Mouse (Mus musculus) limb, embryonic 12.5 days (tissue): Measurements from ENCODE around the gene Fmnl3. TPM values are rescaled to one million over a fixed set of nuclear protein-coding genes. Genes with fewer than 3 reads are reported as not detected.
A peak's percentile ranks its signal among the peaks of the same experiment; 100 is the strongest.

Experiments used
- ATAC-seq: fragments of 200-750 bp; cut with Nextera tagmentation; 2 replicates; pipeline ENCODE4 v1.8.0; 2017; ENCODE audit warnings: low read depth, moderate TSS enrichment; ENCODE audit not compliant: insufficient number of reproducible peaks, insufficient read depth, low FRiP score, low TSS enrichment
- H3K27ac ChIP-seq: fragments of 300-500 bp; sonication (generic); 2 replicates; pipeline ENCODE4 v1.5.1; 2016; ENCODE audit warnings: mild to moderate bottlenecking, moderate library complexity
- H3K27me3 ChIP-seq: fragments of 300-500 bp; sonication (generic); 2 replicates; pipeline ENCODE4 v1.6.1; 2016; ENCODE audit warnings: mild to moderate bottlenecking, moderate library complexity
- H3K36me3 ChIP-seq: fragments of 300-500 bp; sonication (generic); 2 replicates; pipeline ENCODE4 v1.6.1; 2016; ENCODE audit warnings: mild to moderate bottlenecking, moderate library complexity
- H3K4me1 ChIP-seq: fragments of 300-500 bp; sonication (generic); replicated peaks from 2 replicates; pipeline ENCODE4 v1.6.1; 2016
- H3K4me2 ChIP-seq: fragments of 300-500 bp; sonication (generic); 2 replicates; pipeline ENCODE4 v1.6.1; 2016; ENCODE audit warnings: mild to moderate bottlenecking, moderate library complexity
- H3K4me3 ChIP-seq: fragments of 300-500 bp; sonication (generic); replicated peaks from 2 replicates; pipeline ENCODE4 v1.5.1; 2016; ENCODE audit warnings: mild to moderate bottlenecking
- H3K9ac ChIP-seq: fragments of 300-500 bp; sonication (generic); replicated peaks from 2 replicates; pipeline ENCODE4 v1.6.1; 2016; ENCODE audit warnings: mild to moderate bottlenecking, moderate library complexity
- H3K9me3 ChIP-seq: fragments of 300-500 bp; sonication (generic); 2 replicates; pipeline ENCODE4 v1.6.1; 2016; ENCODE audit warnings: mild to moderate bottlenecking, moderate library complexity
- WGBS: fragments of 180-500 bp; shearing (Covaris S2); methylation state at CpG from one replicate; pipeline ENCODE4 v1.1.7; 2016; 5-methylcytosine and 5-hydroxymethylcytosine counted together
- polyA plus RNA-seq: library from polyadenylated mRNA; unstranded; fragments of >200 nt; fragmentation: Nextera tagmentation; extraction: Ambion mirVana; gene quantifications from 2 replicates; pipeline ENCODE4 v1.2.1, GENCODE M21; 2016

Fmnl3 gene
- polyA plus RNA-seq, 1 experiment from 2014 or later, result 33.6 TPM

DNA sequence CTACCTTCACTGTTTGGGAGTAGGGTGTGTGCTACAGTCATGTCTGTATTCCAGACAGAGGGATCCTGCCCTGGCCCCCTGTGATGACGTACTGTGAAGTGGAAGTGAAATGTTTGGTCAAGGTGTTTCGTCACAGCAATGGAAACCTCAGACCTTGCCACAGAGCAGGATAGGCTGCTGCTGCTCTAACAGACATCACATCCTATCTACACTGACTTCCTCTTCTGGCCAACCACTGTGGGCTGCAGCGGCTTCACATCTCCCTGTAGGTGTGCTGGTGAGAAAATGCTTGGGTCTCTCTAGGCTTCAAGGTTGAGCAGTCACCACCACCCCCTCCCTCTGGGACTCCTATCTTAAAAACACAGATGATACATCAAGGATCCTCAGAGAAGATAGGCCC is 29.2 kb downstream of the Fmnl3 start:
- Histone ChIP-seq H3K4me1 (peaks cover 78% of the 10 kb centered on the region), H3K4me2 (no peak overlapping the region), H3K27me3 (no peaks in the 10 kb centered on the region), H3K9me3 (no peaks in the 10 kb centered on the region), H3K9ac (no peak overlapping the region), H3K27ac (no peak overlapping the region), H3K4me3 (no peak overlapping the region), H3K36me3 (no peaks in the 10 kb centered on the region; the same call in 1 of the 2 replicates)
- WGBS, result 90% methylated on average over 3 of the region's 3 CpGs
- no peak for ATAC-seq

GRCm38 (mm10) chr15:99339669-99340068 is 30.6 kb downstream of the Fmnl3 start:
- Histone ChIP-seq H3K4me2 (no peak overlapping the region), H3K27me3 (no peaks in the 10 kb centered on the region), H3K9me3 (no peaks in the 10 kb centered on the region), H3K36me3 (no peaks in the 10 kb centered on the region; the same call in 1 of the 2 replicates), H3K4me3 (no peak overlapping the region), H3K4me1 (peaks cover 81% of the 10 kb centered on the region), H3K27ac (peak overlapping the region; percentile 12; the same call in 1 of the 2 replicates), H3K9ac (0 out of 2 replicates have a peak overlapping the region, but pooled peaks have one; percentile 34)
- WGBS, result 63% methylated on average over 6 of the region's 6 CpGs
- ATAC-seq, result no peak

GRCm38 (mm10) chr15:99338916-99339315 is 31.4 kb downstream of the Fmnl3 start:
- WGBS, result 71% methylated on average over 2 of the region's 2 CpGs
- Histone ChIP-seq H3K4me1 (peaks cover 81% of the 10 kb centered on the region), H3K9me3 (no peaks in the 10 kb centered on the region), H3K9ac (no peak overlapping the region), H3K27me3 (no peaks in the 10 kb centered on the region), H3K4me2 (no peak overlapping the region), H3K27ac (no peak overlapping the region), H3K36me3 (no peaks in the 10 kb centered on the region; the same call in 1 of the 2 replicates), H3K4me3 (no peak overlapping the region)
- no peak for ATAC-seq

DNA sequence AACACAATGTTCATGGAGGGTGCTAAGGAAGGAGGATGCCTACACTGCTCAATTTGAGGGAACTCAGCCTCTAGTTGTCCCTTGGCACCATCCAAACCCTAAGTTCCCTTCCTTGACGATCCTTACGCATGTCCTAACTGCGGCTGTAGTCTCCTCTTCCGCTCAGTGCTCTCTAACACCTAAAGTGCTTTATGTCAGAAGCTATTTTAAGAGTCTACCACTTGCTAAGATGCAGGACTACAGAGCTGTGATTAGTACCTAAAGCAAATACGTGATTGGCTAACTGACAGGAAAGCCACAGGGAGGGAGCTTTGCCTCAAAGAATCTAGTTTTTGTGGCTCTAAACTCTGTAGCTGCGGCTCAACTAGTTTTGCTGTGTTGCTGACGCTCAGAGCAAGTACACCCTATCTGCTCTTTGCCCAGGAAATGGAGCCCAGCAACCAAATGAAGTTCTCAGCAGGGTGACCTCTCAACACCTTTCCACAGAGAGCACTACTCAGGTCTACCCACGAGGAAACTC is 34.4 kb downstream of the Fmnl3 start:
- Histone ChIP-seq H3K9ac (no peak overlapping the region), H3K9me3 (no peaks in the 10 kb centered on the region), H3K4me2 (no peak overlapping the region), H3K27me3 (no peaks in the 10 kb centered on the region), H3K4me1 (peaks cover 85% of the 10 kb centered on the region), H3K27ac (peak overlapping the region; percentile 99; the same call in 1 of the 2 replicates), H3K36me3 (peaks cover 16% of the 10 kb centered on the region), H3K4me3 (no peak overlapping the region)
- ATAC-seq, result no peak
- WGBS, result 76% methylated on average over 8 of the region's 8 CpGs

- H3K36me3 ChIP-seq, result peaks cover 21% of the 10 kb centered on the region
- H3K9me3 ChIP-seq, result no peaks in the 10 kb centered on the region
- ATAC-seq, result no peak
- 64% methylated on average over 6 of the region's 6 CpGs for WGBS
- H3K27me3 ChIP-seq, result no peaks in the 10 kb centered on the region
- no peak overlapping the region for H3K4me2 ChIP-seq
- H3K27ac ChIP-seq, result peak overlapping the region; percentile 99
- peaks cover 77% of the 10 kb centered on the region for H3K4me1 ChIP-seq
- no peak overlapping the region for H3K9ac ChIP-seq
- no peak overlapping the region for H3K4me3 ChIP-seq
Measured at GRCm38 (mm10) chr15:99334500-99334899, 35.8 kb downstream of the Fmnl3 start.

- Histone ChIP-seq H3K27me3 (no peaks in the 10 kb centered on the region), H3K36me3 (peaks cover 30% of the 10 kb centered on the region), H3K4me3 (no peak overlapping the region), H3K4me2 (peak overlapping the region; percentile 42), H3K4me1 (peaks cover 70% of the 10 kb centered on the region), H3K9me3 (no peaks in the 10 kb centered on the region), H3K27ac (peak overlapping the region; percentile 99), H3K9ac (peak overlapping the region; percentile 45)
- WGBS, result 85% methylated on average over 3 of the region's 3 CpGs
- ATAC-seq, result no peak
Measured at GRCm38 (mm10) chr15:99333676-99334065, 36.6 kb downstream of the Fmnl3 start.

- WGBS, result 18% methylated on average over 9 of the region's 9 CpGs
- no peaks in the 10 kb centered on the region for H3K27me3 ChIP-seq
- H3K4me3 ChIP-seq, result no peak overlapping the region
- peak; percentile 87 for ATAC-seq
- H3K9ac ChIP-seq, result peak overlapping the region; percentile 45
- peaks cover 70% of the 10 kb centered on the region for H3K4me1 ChIP-seq
- H3K36me3 ChIP-seq, result peaks cover 35% of the 10 kb centered on the region
- peak overlapping the region; percentile 99 for H3K27ac ChIP-seq
- no peaks in the 10 kb centered on the region for H3K9me3 ChIP-seq
- peak overlapping the region; percentile 42 for H3K4me2 ChIP-seq
Measured at GRCm38 (mm10) chr15:99332921-99333675, 37.2 kb downstream of the Fmnl3 start.

DNA sequence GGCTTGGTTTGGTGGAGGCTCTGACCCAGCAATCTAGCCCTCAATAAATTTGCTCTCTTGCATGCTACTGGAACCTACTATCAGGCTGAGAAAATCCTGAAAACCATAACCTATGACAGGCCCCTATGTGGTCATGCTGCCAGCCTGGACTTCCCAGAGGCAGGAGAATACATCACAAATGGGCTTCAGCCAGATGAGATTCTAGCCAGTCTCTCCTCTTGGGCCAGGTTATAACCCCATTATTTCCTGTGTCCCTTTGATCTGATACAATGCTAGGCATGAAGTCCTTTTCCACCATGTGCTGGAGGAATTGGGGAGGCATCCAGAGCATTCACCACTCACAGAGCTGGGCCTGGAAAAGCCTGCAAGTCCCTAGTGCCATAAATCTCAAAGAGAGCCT is 38.2 kb downstream of the Fmnl3 start:
- Histone ChIP-seq H3K4me2 (no peak overlapping the region), H3K27ac (peak overlapping the region; percentile 99), H3K36me3 (peaks cover 45% of the 10 kb centered on the region), H3K9me3 (0 out of 2 replicates have a peak, but pooled peaks cover 5% of the 10 kb centered on the region), H3K27me3 (no peaks in the 10 kb centered on the region), H3K4me3 (no peak overlapping the region), H3K4me1 (peaks cover 64% of the 10 kb centered on the region), H3K9ac (0 out of 2 replicates have a peak overlapping the region, but pooled peaks have one; percentile 45)
- ATAC-seq, result no peak

- H3K4me1 ChIP-seq, result peaks cover 56% of the 10 kb centered on the region
- H3K4me3 ChIP-seq, result no peak overlapping the region
- WGBS, result 83% methylated on average over 5 of the region's 5 CpGs
- no peak overlapping the region for H3K9ac ChIP-seq
- H3K27me3 ChIP-seq, result no peaks in the 10 kb centered on the region
- no peak overlapping the region for H3K4me2 ChIP-seq
- H3K9me3 ChIP-seq, result 0 out of 2 replicates have a peak, but pooled peaks cover 6% of the 10 kb centered on the region
- H3K36me3 ChIP-seq, result peaks cover 53% of the 10 kb centered on the region
- no peak for ATAC-seq
- peak overlapping the region; percentile 99 for H3K27ac ChIP-seq
Measured at GRCm38 (mm10) chr15:99331341-99331740, 38.9 kb downstream of the Fmnl3 start.

DNA sequence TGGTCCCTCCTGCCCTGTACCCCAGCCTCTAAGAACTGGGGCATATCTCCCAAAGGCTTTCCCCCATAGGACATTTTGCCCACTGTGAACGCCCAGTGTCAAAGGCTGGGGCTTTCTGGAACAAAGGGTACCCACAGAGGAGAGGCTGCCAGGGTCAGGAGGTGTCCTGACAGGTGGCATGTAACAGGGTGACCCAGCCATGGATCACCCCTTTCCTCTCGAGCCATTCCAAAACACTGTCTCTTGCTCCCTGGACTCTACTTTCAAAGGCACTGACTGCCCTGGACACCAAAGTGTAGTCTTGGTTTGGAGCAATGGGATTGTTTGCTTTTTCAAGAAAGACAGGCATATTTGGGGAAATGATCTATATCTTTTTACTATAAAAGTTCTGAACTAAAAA is 40.0 kb downstream of the Fmnl3 start:
- H3K27ac ChIP-seq, result no peak overlapping the region
- 67% methylated on average over 2 of the region's 2 CpGs for WGBS
- H3K27me3 ChIP-seq, result no peaks in the 10 kb centered on the region
- no peak overlapping the region for H3K4me2 ChIP-seq
- H3K4me1 ChIP-seq, result peaks cover 46% of the 10 kb centered on the region
- H3K36me3 ChIP-seq, result peaks cover 62% of the 10 kb centered on the region
- no peak overlapping the region for H3K9ac ChIP-seq
- 0 out of 2 replicates have a peak, but pooled peaks cover 6% of the 10 kb centered on the region for H3K9me3 ChIP-seq
- H3K4me3 ChIP-seq, result no peak overlapping the region
- no peak for ATAC-seq

GRCm38 (mm10) chr15:99328011-99328410 is 42.3 kb downstream of the Fmnl3 start:
- no peak for ATAC-seq
- Histone ChIP-seq H3K4me2 (no peak overlapping the region), H3K4me1 (peaks cover 23% of the 10 kb centered on the region), H3K4me3 (no peak overlapping the region), H3K9ac (no peak overlapping the region), H3K27me3 (no peaks in the 10 kb centered on the region), H3K36me3 (peaks cover 85% of the 10 kb centered on the region), H3K9me3 (0 out of 2 replicates have a peak, but pooled peaks cover 6% of the 10 kb centered on the region), H3K27ac (no peak overlapping the region)
- 96% methylated on average over 5 of the region's 5 CpGs for WGBS
